Mouse (Mus musculus) lung, postnatal 0 days (tissue): ENCODE results near the gene Opcml.

Experiments used
- CTCF ChIP-seq: IDR thresholded peaks from 2 replicates; pipeline ENCODE4 v1.5.1; 2016; ENCODE audit warnings: antibody characterized with exemption, mild to moderate bottlenecking
- EP300 ChIP-seq: IDR thresholded peaks from 2 replicates; pipeline ENCODE4 v1.6.1; 2016; ENCODE audit warnings: antibody characterized with exemption, mild to moderate bottlenecking, control low read depth

DNA sequence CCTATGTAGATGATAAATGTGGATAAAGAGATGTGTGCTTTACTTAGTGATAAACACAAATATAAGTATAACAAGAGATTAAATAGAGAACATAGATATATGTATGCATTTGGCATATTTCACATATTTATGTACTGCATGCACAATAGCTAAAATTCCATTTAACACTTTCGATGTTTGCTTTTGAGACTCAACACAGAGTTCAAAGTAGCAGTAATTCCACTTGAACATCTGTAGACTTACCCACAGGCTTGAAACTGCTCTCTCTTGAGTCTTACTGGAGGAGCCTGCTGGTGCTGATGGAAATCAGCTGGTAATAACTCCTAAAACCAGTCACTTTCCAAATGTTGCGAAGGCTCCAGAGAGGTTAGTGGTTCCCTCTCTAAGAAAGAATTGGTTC is 258.6 kb downstream of the Opcml start:
- peak; percentile 79 for TF ChIP-seq EP300
- no peak for TF ChIP-seq CTCF
